Mouse (Mus musculus): ENCODE measurements around the gene BC035947. TPM values are rescaled to one million over a fixed set of nuclear protein-coding genes. Genes with fewer than 3 reads are reported as not detected.
"Not testable (repeated sequence)": the region's sequence is repeated elsewhere in the genome, so short reads cannot be mapped to it uniquely, and the experiment has no call there.

Gene BC035947
- 0.18 and 0.20 TPM in 2 replicates for polyA plus RNA-seq (2014; fragmentation: Nextera tagmentation; extraction: Ambion mirVana)

GRCm38 (mm10) chr1:78511621-78512160, at the start of gene BC035947:
Gene BC035947, minus strand, starts transcription at chr1:78512158.
- no peaks in the 10 kb centered on the region for H3K27me3 ChIP-seq (ENCODE audit: insufficient read depth, low read length)
- peak within 1 kb of the TSS; percentile 21 for H3K4me3 ChIP-seq (ENCODE audit: low read depth, low read length)
- no peak for TF ChIP-seq CTCF (IDR thresholded peaks at IDR 0.05; ENCODE audit: low read depth)
- DNase-seq = peak; percentile 66
- H3K4me2 ChIP-seq = peak within 1 kb of the TSS; percentile 51
- no peak within 1 kb of the TSS for H3K9ac ChIP-seq
- WGBS = 3% methylated on average over 25 of the region's 25 CpGs
- no peak within 1 kb of the TSS for H3K27ac ChIP-seq (ENCODE audit: low read depth)
- no peaks in the 10 kb centered on the region for H3K36me3 ChIP-seq (ENCODE audit: insufficient read depth)
- ATAC-seq (ENCODE audit: insufficient read depth) = peak; percentile 79
- H3K9me3 ChIP-seq (ENCODE audit: low read depth, low read length) = no peaks in the 10 kb centered on the region
- H3K4me1 ChIP-seq (ENCODE audit: insufficient read depth) = no peaks in the 10 kb centered on the region

- no peak for TF ChIP-seq CTCF (IDR thresholded peaks at IDR 0.05; ENCODE audit: low read depth)
- Histone ChIP-seq H3K27ac (ENCODE audit: low read depth) (no peak overlapping the region), H3K4me1 (ENCODE audit: insufficient read depth) (no peaks in the 10 kb centered on the region), H3K9me3 (ENCODE audit: low read depth, low read length) (no peaks in the 10 kb centered on the region), H3K4me2 (no peak overlapping the region), H3K9ac (no peak overlapping the region), H3K4me3 (ENCODE audit: low read depth, low read length) (no peak overlapping the region), H3K36me3 (ENCODE audit: insufficient read depth) (no peaks in the 10 kb centered on the region), H3K27me3 (ENCODE audit: insufficient read depth, low read length) (no peaks in the 10 kb centered on the region)
- 58% methylated on average over 8 of the region's 8 CpGs for WGBS
- ATAC-seq (ENCODE audit: insufficient read depth) (no peak), DNase-seq (peak; percentile 25)
Measured at GRCm38 (mm10) chr1:78554012-78554666, 42.2 kb upstream of the BC035947 start.

GRCm38 (mm10) chr1:78548961-78549360, 37.0 kb upstream of the BC035947 start:
- 34% methylated on average over 6 of the region's 6 CpGs for WGBS

DNA sequence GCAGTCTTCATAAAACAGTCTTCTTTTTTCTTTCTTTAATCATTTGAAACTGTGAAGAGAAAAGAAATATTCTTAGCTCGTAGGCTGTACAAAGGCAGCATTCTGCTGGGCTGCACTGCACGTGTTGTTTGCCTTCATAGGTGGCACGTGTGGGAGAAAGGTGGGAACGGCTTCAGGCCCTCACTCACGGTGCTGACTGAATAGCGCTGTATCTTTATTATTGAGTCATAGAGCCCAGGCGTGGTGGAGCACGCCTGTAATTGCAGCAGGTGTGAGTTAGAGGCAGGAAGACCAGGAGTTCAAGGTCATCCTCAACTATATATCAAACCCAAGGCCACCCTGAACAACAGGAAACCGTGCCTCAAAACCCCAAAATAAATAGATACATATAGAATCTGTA, 34.3 kb upstream of the BC035947 start:
- Histone ChIP-seq H3K4me1 (ENCODE audit: insufficient read depth) (no peaks in the 10 kb centered on the region), H3K4me2 (no peak overlapping the region), H3K4me3 (ENCODE audit: low read depth, low read length) (no peak overlapping the region), H3K36me3 (ENCODE audit: insufficient read depth) (no peaks in the 10 kb centered on the region), H3K9me3 (ENCODE audit: low read depth, low read length) (no peaks in the 10 kb centered on the region), H3K27ac (ENCODE audit: low read depth) (no peak overlapping the region), H3K27me3 (ENCODE audit: insufficient read depth, low read length) (no peaks in the 10 kb centered on the region), H3K9ac (no peak overlapping the region)
- DNase-seq = no peak
- no peak for TF ChIP-seq CTCF (IDR thresholded peaks at IDR 0.05; ENCODE audit: low read depth)
- no peak for ATAC-seq (ENCODE audit: insufficient read depth)
- 76% methylated on average over 9 of the region's 9 CpGs for WGBS

More at GRCm38 (mm10) chr1:78548961-78549360, 37.0 kb upstream of the BC035947 start:
- Histone ChIP-seq H3K4me2 (no peak overlapping the region), H3K27ac (ENCODE audit: low read depth) (no peak overlapping the region), H3K9me3 (ENCODE audit: low read depth, low read length) (no peaks in the 10 kb centered on the region), H3K4me3 (ENCODE audit: low read depth, low read length) (no peak overlapping the region), H3K36me3 (ENCODE audit: insufficient read depth) (no peaks in the 10 kb centered on the region), H3K9ac (no peak overlapping the region), H3K27me3 (ENCODE audit: insufficient read depth, low read length) (no peaks in the 10 kb centered on the region), H3K4me1 (ENCODE audit: insufficient read depth) (no peaks in the 10 kb centered on the region)
- no peak for TF ChIP-seq CTCF (IDR thresholded peaks at IDR 0.05; ENCODE audit: low read depth)
- ATAC-seq (ENCODE audit: insufficient read depth) (peak; percentile 31; the same call in 1 of the 2 replicates), DNase-seq (peak; percentile 29)

GRCm38 (mm10) chr1:78543631-78544030, 31.7 kb upstream of the BC035947 start:
- not testable (repeated sequence) for ATAC-seq (ENCODE audit: insufficient read depth); H3K27me3 ChIP-seq (ENCODE audit: insufficient read depth, low read length); H3K36me3 ChIP-seq (ENCODE audit: insufficient read depth); DNase-seq; H3K4me2 ChIP-seq; H3K9me3 ChIP-seq (ENCODE audit: low read depth, low read length); H3K4me1 ChIP-seq (ENCODE audit: insufficient read depth); H3K9ac ChIP-seq; H3K27ac ChIP-seq (ENCODE audit: low read depth); H3K4me3 ChIP-seq (ENCODE audit: low read depth, low read length)
- WGBS = 87% methylated on average over 1 of the region's 1 CpGs

DNA sequence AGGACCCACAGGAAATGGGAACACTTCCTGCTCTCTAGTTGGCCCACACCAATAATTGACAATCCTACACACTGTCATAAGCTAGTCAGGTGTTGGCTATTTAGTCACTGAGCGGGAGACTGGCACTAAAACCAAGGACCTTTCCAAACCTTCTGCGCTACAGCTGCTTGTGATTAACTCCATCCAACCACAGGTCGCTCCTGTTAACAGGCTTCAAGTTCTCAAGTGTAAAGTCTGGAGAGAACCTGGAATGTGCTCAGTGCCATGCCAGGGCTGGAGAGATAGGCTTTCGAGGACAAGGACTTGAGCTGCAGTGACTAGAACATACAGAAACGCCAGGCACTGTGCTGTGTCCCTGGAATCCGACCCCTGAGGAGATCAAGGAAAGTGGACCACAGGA, 27.2 kb upstream of the BC035947 start:
- Histone ChIP-seq H3K27ac (ENCODE audit: low read depth) (no peak overlapping the region), H3K36me3 (ENCODE audit: insufficient read depth) (no peaks in the 10 kb centered on the region), H3K4me3 (ENCODE audit: low read depth, low read length) (no peak overlapping the region), H3K27me3 (ENCODE audit: insufficient read depth, low read length) (no peaks in the 10 kb centered on the region), H3K4me1 (ENCODE audit: insufficient read depth) (no peaks in the 10 kb centered on the region), H3K9me3 (ENCODE audit: low read depth, low read length) (no peaks in the 10 kb centered on the region), H3K9ac (no peak overlapping the region), H3K4me2 (no peak overlapping the region)
- 67% methylated on average over 6 of the region's 6 CpGs for WGBS
- no peak for TF ChIP-seq CTCF (IDR thresholded peaks at IDR 0.05; ENCODE audit: low read depth)
- no peak for ATAC-seq (ENCODE audit: insufficient read depth)
- no peak for DNase-seq

DNA sequence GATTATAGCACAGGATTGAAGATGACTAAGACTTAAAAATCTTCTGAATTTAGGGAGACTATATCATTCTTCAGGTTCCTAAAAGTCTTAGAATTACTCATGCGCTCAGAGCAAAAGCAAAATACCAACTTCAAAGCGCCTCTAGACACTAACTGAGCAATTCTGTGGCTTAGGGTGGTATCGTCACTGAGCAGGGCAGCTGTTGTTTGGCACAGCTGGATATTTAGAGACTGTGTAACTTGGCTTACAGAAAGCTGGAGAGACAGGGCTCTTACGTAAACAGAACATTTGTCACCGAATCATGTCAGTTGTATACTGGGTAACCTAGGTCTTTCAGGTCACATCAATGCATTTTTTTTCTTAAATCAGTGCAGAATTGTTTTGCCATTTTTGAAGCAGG, 26.4 kb upstream of the BC035947 start:
- Histone ChIP-seq H3K27me3 (ENCODE audit: insufficient read depth, low read length) (no peaks in the 10 kb centered on the region), H3K4me2 (no peak overlapping the region), H3K36me3 (ENCODE audit: insufficient read depth) (no peaks in the 10 kb centered on the region), H3K9ac (no peak overlapping the region), H3K9me3 (ENCODE audit: low read depth, low read length) (no peaks in the 10 kb centered on the region), H3K4me1 (ENCODE audit: insufficient read depth) (no peaks in the 10 kb centered on the region), H3K27ac (ENCODE audit: low read depth) (no peak overlapping the region), H3K4me3 (ENCODE audit: low read depth, low read length) (no peak overlapping the region)
- WGBS = 48% methylated on average over 5 of the region's 5 CpGs
- TF ChIP-seq CTCF (IDR thresholded peaks at IDR 0.05; ENCODE audit: low read depth) = no peak
- ATAC-seq (ENCODE audit: insufficient read depth) (no peak), DNase-seq (peak; percentile 28)

Measured in lung, embryonic 14.5 days (tissue).